Mouse (Mus musculus) spleen, adult 2 months (tissue): Measurements from ENCODE around the gene Dyrk1a. TPM values are rescaled to one million over a fixed set of nuclear protein-coding genes. Genes with fewer than 3 reads are reported as not detected.

ENCODE experiments used
- DNase-seq, 2 experiments: peaks; one replicate each; pipeline versions ENCODE4 v3.0.0 to v3.0.0-alpha.2; 2012 to 2021; ENCODE audit warnings: low spot score in 2 of 2, low read depth in 1 of 2
- H3K27ac ChIP-seq: fragments of 200-500 bp; 2 replicates; pipeline ENCODE4 v1.5.1; 2012; ENCODE audit warnings: low read length, inconsistent platforms; ENCODE audit not compliant: insufficient read depth
- H3K27me3 ChIP-seq: fragments of 200-500 bp; 2 replicates; pipeline ENCODE4 v1.6.1; 2012; ENCODE audit warnings: mild to moderate bottlenecking, moderate library complexity, low read length, inconsistent platforms; ENCODE audit not compliant: control insufficient read depth, insufficient read depth
- H3K36me3 ChIP-seq: fragments of 200-500 bp; 2 replicates; pipeline ENCODE4 v1.6.1; 2012; ENCODE audit warnings: mild to moderate bottlenecking, low read length, inconsistent platforms; ENCODE audit not compliant: control insufficient read depth, insufficient read depth
- H3K4me1 ChIP-seq: fragments of 200-500 bp; 2 replicates; pipeline ENCODE4 v1.6.1; 2011; ENCODE audit warnings: inconsistent platforms; ENCODE audit not compliant: control insufficient read depth, insufficient read depth, insufficient read length
- H3K4me3 ChIP-seq: fragments of 200-500 bp; 2 replicates; pipeline ENCODE4 v1.5.1; 2011; ENCODE audit warnings: mild to moderate bottlenecking, inconsistent platforms; ENCODE audit not compliant: insufficient read depth, insufficient read length; ENCODE audit errors: extremely low read depth
- CTCF ChIP-seq: fragments of 200-500 bp; IDR thresholded peaks from 2 replicates; pipeline ENCODE4 v1.5.1; 2011; ENCODE audit warnings: mild to moderate bottlenecking, inconsistent platforms; ENCODE audit not compliant: insufficient read depth, insufficient read length, insufficient replicate concordance; ENCODE audit errors: extremely low read depth
- POLR2A ChIP-seq: fragments of 200-500 bp; IDR thresholded peaks from 2 replicates; pipeline ENCODE4 v1.6.1; 2011; ENCODE audit warnings: low read depth, low read length, inconsistent platforms
- WGBS: fragments of 180-500 bp; shearing (Covaris S2); methylation state at CpG from one replicate; pipeline ENCODE4 v1.1.7; 2018; 5-methylcytosine and 5-hydroxymethylcytosine counted together
- polyA plus RNA-seq: library from polyadenylated mRNA; depleted of rRNA; stranded (reverse); fragments of >200 nt; gene quantifications from 2 replicates; pipeline ENCODE4 v1.2.3, GENCODE M21; 2012

Dyrk1a gene
- polyA plus RNA-seq, 1 experiment = 24.7 TPM

- peaks cover 7% of the 10 kb centered on the region for H3K4me1 ChIP-seq
- H3K36me3 ChIP-seq = no peaks in the 10 kb centered on the region
- H3K4me3 ChIP-seq = no peak overlapping the region
- no peak overlapping the region for H3K27ac ChIP-seq
- no peaks in the 10 kb centered on the region for H3K27me3 ChIP-seq
- WGBS = 29% methylated on average over 5 of the region's 5 CpGs
- DNase-seq = peak in 1 of 2 experiments; percentile 60
- TF ChIP-seq CTCF (no peak), POLR2A (no peak)
Measured at GRCm38 (mm10) chr16:94631984-94632383, 62.2 kb downstream of the Dyrk1a start.

GRCm38 (mm10) chr16:94632424-94632963, 62.7 kb downstream of the Dyrk1a start:
- peaks cover 6% of the 10 kb centered on the region for H3K4me1 ChIP-seq
- no peak for DNase-seq
- H3K27ac ChIP-seq = no peak overlapping the region
- no peak overlapping the region for H3K4me3 ChIP-seq
- no peaks in the 10 kb centered on the region for H3K27me3 ChIP-seq
- TF ChIP-seq CTCF (no peak), POLR2A (no peak)
- no peaks in the 10 kb centered on the region for H3K36me3 ChIP-seq
- WGBS = 73% methylated on average over 6 of the region's 6 CpGs

- no peaks in the 10 kb centered on the region for H3K27me3 ChIP-seq
- 79% methylated on average over 6 of the region's 6 CpGs for WGBS
- peaks cover 3% of the 10 kb centered on the region for H3K4me1 ChIP-seq
- no peaks in the 10 kb centered on the region for H3K36me3 ChIP-seq
- no peak for DNase-seq
- TF ChIP-seq POLR2A (no peak), CTCF (no peak)
- H3K27ac ChIP-seq = no peak overlapping the region
- H3K4me3 ChIP-seq = no peak overlapping the region
Measured at GRCm38 (mm10) chr16:94633012-94633411, 63.2 kb downstream of the Dyrk1a start.

- DNase-seq = no peak
- TF ChIP-seq POLR2A (no peak), CTCF (no peak)
- WGBS = 30% methylated on average over 10 of the region's 10 CpGs
- H3K4me1 ChIP-seq = peaks cover 3% of the 10 kb centered on the region
- no peak overlapping the region for H3K27ac ChIP-seq
- no peaks in the 10 kb centered on the region for H3K27me3 ChIP-seq
- H3K4me3 ChIP-seq = no peak overlapping the region
- no peaks in the 10 kb centered on the region for H3K36me3 ChIP-seq
Measured at GRCm38 (mm10) chr16:94637423-94637822, 67.6 kb downstream of the Dyrk1a start.

- 92% methylated on average over 2 of the region's 2 CpGs for WGBS
- H3K27me3 ChIP-seq = no peaks in the 10 kb centered on the region
- no peak for TF ChIP-seq POLR2A
- TF ChIP-seq CTCF = no peak
- no peak overlapping the region for H3K4me3 ChIP-seq
- H3K4me1 ChIP-seq = peaks cover 12% of the 10 kb centered on the region; the same call in 1 of the 2 replicates
- no peaks in the 10 kb centered on the region for H3K36me3 ChIP-seq
- H3K27ac ChIP-seq = no peak overlapping the region
- DNase-seq = no peak
Measured at GRCm38 (mm10) chr16:94641799-94642198, 72.0 kb downstream of the Dyrk1a start.

GRCm38 (mm10) chr16:94647153-94647552, 77.3 kb downstream of the Dyrk1a start:
- Histone ChIP-seq H3K27ac (no peak overlapping the region), H3K4me3 (no peak overlapping the region), H3K36me3 (no peaks in the 10 kb centered on the region), H3K27me3 (no peaks in the 10 kb centered on the region), H3K4me1 (peaks cover 21% of the 10 kb centered on the region)
- TF ChIP-seq POLR2A (no peak), CTCF (no peak)
- WGBS = 12% methylated on average over 5 of the region's 5 CpGs
- DNase-seq = peak in 1 of 2 experiments; percentile 16

- DNase-seq = no peak
- Histone ChIP-seq H3K36me3 (no peaks in the 10 kb centered on the region), H3K4me3 (no peak overlapping the region), H3K27ac (no peak overlapping the region), H3K4me1 (peaks cover 23% of the 10 kb centered on the region), H3K27me3 (no peaks in the 10 kb centered on the region)
- TF ChIP-seq CTCF = no peak
- TF ChIP-seq POLR2A = no peak
- 62% methylated on average over 2 of the region's 2 CpGs for WGBS
Measured at GRCm38 (mm10) chr16:94647925-94648324, 78.1 kb downstream of the Dyrk1a start.
